Mouse (Mus musculus): ENCODE results near the gene Vmn1r35.
"Not testable (repeated sequence)": the region's sequence is repeated elsewhere in the genome, so short reads cannot be mapped to it uniquely, and the experiment has no call there.

The Vmn1r35 gene

DNA sequence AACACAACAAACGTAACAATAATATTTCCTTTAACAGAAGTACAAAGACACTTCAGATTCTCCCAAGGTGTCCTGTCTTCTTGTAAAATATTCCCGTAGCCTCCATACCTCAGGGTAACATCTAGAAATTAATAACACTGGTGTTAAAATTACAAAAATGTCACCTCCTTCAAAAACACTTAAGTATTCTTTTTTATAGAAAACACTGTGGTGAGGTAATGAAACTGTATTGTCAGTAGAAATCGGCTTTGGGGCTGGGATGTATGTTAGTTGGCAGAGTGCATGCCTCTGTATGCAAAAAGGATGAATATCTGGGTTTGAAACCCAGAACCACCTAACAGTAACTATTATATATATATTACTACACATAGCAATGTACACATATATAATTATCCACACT is at the start of gene Vmn1r35:
Gene Vmn1r35, minus strand, starts transcription at position 101 of the 400 bp plus-strand sequence.
- no peak for DNase-seq (ENCODE audit: low spot score)

DNA sequence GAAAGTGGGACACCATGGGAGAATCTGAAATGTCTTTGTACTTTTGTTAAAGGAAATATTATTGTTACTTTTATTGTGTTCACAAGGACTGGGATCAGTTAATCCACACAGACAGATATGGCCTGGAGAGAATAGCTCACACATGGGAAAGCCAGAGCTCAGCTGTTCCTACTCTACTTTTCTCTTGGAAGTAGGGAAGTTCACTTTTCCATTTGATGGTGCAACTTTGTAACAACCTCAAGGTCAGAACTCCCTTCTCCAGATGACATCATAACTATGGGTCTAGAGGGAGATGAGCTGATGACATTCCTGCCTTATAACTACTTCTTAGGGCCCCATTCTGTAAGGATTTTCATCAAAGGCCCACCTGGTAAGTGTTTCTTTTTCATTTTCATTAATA is 43.4 kb upstream of the Vmn1r35 start, which contains the start of gene Vmn1r37:
Gene Vmn1r37, plus strand, starts transcription at position 301 of the 400 bp plus-strand sequence.
- DNase-seq (ENCODE audit: low spot score): not testable (repeated sequence)

GRCm38 (mm10) chr6:66719068-66719467 is 33.4 kb upstream of the Vmn1r35 start, which contains the start of gene Vmn1r36:
Gene Vmn1r36 (minus strand): TSS chr6:66719168.
- DNase-seq (ENCODE audit: low spot score): not testable (repeated sequence)

DNA sequence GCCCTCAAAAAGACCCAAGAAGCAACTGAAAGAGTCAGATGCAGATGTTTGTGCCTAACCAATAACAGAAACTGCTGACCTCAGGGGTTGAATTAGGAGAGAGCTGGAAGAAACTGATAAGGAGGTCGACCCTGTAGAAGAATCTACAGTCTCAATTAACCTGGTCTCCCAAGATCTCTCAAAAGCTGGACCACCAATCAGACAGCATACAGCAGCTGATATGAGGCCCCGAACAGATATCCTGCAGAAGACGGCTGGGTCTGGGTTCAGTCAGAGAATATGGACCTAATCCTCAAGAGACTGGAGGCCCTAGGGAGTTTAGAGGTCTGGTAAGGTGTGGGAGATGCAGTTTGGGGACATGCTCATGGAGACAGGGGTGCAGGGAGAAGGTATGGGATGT is 28.1 kb upstream of the Vmn1r35 start:
- no peak for DNase-seq (ENCODE audit: low spot score)

DNA sequence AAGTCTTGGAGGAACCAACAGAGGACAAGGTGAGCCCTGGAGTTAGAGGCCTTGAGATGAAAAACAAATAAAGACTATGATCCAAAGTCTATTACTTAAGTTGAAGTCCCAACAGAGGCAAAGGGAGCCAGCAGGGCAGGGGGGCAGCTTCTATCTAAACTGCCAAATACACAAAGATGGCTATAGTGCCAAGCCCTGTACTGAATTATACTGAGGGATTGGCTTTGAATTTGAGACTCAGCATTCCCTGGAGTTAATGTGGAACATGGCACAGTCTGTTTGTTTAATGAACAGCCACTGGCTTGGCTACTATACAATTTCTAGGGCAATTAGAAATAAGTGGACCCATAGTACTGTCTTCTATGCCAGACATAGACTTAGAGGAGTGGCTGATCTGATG is 23.2 kb upstream of the Vmn1r35 start:
- DNase-seq (ENCODE audit: low spot score): no peak

- no peak for DNase-seq (ENCODE audit: low spot score)
Observed at GRCm38 (mm10) chr6:66643779-66644178, 41.9 kb downstream of the Vmn1r35 start, which contains the start of gene Vmn1r34. Gene Vmn1r34 (minus strand): TSS chr6:66643879.

All from lung, postnatal 25 days (tissue).